Mouse (Mus musculus) gastrocnemius, adult 8-10 months (tissue): ENCODE results near the gene Tubb4a. TPM values are rescaled to one million over a fixed set of nuclear protein-coding genes. Genes with fewer than 3 reads are reported as not detected.
"Not testable (repeated sequence)": the region's sequence is repeated elsewhere in the genome, so short reads cannot be mapped to it uniquely, and the experiment has no call there.

Experiments
- DNase-seq, 2 experiments: peaks; one replicate each; pipeline ENCODE4 v3.0.0; 2022; ENCODE audit warnings: low spot score in 2 of 2
- total RNA-seq, 4 experiments: library from RNA; stranded (reverse); gene quantifications; 2 replicates each; pipeline ENCODE4 v1.2.4; 2022

The Tubb4a gene
- under 1 TPM; 0.53 to 0.88 (median 0.64) TPM for total RNA-seq

DNA sequence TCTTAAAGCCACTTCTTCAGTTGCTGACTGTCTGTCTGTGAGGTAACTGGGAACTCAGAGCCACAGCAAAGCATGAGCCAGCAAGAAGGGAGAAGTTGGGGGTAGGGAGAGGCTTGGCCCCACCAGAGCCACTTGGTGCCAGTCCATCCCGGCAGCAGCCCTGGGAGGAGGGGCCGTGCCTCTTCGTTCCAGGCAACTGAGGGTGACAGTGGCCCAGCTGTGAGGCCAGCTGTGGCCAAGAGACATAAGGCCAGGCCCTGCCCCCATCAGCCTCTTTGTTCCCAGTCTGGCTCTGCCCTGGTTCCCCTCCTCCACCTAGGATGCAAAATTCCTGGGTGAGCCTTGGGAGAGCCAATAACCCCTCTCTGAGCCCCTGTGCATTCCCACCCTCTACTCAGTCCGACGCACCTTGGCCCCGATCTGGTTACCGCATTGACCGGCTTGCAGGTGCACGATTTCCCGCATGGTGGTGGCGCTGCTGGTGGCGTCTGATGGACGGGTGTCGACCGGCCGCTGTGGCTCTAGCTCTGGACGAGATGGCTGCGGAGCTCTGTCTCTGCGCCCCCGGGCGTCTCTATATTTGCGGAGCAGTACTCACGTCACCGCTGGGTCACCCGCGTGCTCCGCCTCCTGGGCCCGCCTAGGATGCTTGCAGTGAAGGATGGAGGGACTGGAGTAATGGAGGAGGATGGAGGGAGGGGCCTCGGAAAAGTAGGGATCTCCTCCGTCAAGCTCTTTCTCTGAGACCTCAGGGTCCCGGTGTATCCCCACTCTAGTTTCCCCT, at the start of gene Tubb4a:
TSS of gene Tubb4a (minus strand) at position 734 of the 784 bp plus-strand sequence.
- no peak for DNase-seq

DNA sequence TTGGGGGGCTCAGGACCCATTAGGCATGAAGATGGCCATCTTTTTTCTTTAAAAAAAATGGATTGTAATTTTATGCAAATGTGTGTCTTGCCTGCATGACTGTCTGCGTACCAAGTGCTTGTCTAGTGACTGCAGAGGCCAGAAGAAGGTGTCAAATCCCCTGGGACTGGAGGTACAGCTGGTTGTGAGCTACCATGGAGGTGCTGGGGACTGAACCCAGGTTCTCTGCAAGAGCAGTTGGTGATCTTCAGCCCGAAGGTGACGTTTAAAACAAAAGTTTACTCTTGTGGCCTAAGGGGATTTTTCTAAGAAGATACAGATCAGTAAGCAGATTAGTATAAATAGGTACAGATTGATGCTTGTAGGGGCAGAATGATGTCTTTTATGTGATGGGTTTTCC, 48.1 kb upstream of the Tubb4a start:
- DNase-seq = no peak

DNA sequence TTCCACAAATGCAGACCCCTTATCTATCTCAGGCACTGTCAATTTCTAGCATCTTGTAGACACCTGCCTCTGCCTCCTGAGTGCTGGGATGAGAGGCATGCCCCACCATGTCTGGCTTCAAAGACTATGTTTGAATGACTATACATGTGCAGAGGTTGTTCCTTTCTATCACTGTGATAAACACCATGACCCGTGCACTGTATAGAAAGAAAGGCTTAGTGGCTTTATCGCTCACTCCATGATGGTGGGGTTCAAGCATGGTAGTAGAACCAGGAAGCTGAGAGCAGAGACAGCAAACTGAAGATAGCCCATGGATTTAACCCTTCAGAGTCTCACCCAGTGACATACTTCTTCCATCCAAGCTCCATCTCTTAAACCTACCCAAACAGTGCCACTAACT, 47.1 kb upstream of the Tubb4a start:
- no peak for DNase-seq

DNA sequence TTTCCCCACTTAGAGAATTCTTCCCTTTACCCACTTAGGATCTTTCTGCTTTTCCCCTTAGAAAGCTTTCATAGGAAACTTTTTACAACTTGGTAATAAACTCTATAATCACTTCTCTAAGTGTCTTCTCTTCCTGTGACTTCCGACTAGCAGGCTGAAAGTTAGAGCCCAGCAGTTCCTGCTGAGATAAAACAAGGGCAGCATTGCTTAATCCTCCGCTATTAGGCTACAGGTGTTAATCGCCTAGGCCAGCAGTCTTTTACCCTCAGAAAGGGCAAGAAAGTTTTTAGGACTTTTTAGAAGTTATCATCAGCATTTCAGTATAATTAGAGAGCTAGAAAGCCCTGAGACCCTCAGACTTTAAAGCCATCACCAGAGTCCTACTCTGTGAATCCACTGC, 46.4 kb upstream of the Tubb4a start:
- DNase-seq = not testable (repeated sequence)

DNA sequence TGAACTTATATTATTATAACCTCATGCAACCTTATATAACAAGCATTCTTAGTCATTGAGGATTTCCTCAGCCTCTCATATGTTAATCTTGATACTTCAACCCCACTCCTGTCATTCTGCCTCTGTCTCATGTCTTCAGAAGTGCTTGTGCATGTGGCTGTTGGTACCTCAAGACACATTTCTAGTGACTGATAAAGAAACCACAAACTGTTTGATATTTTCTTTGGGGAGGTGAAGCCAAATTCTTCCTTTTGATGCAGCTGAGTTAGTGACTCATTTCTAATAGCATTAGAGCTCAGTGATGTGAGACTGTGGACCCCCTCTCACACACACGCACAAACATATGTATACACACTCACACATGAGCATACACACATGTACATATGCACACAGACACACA, 44.2 kb upstream of the Tubb4a start:
- no peak for DNase-seq

DNA sequence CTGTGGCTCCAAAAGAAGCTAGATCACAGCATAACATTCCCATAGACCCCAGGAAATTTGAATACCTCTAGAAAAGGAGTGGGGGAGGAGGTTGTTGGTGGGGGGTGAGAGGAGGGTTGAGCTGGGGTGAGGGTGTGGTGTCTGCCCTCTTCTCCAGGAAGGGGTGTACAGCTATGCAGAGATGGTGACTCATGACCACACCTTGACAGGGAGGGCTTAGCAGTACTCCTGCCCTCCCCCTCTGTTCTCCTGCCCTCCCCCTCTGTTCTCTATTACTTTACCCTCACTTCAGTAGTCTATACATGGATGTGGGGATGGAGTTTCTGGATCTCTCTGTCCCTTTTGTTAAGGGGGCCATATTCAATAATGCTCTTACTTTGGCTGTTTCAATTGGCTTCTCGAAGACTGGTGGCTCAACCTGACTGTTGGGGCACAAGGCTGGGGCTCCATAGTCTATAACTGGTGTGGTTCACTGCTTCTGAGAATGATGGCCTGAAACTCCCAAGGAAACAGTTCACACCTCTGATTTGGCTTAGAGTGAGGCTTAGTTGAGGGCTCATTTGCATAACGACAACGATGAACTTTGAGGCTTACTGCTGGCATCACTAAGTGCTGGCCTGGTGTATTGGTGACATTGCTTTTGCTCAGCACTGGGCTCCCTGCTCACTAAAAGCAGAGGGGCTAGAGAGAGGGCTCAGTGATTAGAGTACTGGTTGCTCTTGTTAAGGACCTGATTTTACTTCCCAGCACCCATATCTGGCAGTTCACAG, 38.5 kb upstream of the Tubb4a start:
- DNase-seq = no peak

DNA sequence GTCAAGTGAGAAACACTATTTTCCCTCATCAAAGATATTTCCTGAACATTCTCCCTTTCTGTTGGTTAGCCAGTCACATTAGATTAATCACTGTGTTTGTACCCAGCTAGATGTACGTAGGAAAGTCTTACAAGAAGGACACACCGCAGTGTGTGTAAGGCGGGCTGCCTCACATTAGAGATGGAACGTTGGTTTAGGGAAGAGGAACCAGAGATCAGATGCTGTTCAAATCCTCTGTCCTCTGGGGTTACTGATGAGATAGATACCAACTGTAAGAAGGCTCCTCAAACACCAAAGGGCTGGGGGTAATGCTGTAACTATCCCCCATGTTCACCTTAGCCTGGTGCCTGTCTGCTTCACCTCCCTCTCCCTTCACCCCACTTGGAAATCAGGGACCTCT, 37.2 kb upstream of the Tubb4a start:
- no peak for DNase-seq

DNA sequence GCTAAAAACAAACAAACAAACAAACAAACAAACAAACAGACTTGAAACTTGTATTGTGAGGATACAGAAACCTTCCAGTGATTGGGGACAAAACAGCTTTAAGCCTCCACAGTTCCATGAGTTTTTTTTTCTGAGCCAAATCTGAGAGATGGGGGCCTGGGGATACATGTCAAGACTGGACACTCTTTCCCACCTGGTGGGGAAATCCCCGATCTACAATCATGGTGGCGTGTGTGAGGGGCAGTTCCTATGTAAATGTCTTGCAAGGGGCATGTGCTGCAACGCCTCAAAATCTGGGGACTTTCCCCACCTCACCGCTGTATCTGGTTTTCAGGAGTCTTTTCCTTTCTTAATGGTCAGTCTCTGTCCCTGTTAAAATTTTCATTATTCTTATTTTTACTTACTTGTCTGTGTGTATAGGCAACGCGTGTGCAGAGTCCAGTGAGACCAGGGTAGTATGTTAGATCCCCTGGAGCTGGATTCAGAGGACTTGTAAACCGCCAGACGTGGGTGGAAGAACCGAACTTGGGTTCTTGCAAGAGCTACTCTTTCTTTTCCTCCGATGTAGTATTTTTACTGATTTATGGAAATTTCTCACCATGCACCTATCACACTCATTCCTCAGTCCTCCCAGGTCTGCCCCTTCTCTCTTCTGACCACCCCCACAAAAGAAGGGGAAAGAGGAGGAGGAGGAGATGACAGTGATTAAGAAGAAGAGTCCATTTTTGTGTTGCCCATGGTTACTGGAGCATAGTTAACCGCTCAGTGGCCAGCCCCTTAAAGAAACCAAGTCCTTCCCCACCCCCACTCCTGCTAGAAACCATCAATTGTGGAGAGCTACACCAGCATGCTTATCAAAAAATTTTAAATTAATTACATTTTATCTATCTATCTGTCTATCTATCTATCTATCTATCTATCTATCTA, 35.9 kb upstream of the Tubb4a start:
- no peak for DNase-seq

DNA sequence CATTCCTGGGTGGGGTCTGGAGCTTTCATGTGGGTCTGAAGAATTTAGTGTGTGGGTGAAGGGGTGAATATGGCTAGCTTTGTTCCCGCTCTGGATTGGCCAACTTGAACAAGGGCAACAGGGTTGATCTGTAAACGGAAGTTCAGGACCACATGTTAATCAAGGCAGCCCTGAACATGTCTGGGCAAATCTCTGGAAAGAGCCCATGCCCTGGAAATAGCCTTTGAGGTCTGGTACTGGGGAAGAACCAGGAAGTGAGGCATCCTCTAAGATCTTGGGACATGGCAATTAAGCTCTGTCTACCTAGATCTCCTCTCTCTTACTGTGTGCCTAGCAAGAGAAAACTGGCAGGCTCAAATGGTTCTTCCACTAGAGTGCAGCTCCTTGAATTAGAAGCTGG, 34.3 kb upstream of the Tubb4a start:
- DNase-seq = no peak

DNA sequence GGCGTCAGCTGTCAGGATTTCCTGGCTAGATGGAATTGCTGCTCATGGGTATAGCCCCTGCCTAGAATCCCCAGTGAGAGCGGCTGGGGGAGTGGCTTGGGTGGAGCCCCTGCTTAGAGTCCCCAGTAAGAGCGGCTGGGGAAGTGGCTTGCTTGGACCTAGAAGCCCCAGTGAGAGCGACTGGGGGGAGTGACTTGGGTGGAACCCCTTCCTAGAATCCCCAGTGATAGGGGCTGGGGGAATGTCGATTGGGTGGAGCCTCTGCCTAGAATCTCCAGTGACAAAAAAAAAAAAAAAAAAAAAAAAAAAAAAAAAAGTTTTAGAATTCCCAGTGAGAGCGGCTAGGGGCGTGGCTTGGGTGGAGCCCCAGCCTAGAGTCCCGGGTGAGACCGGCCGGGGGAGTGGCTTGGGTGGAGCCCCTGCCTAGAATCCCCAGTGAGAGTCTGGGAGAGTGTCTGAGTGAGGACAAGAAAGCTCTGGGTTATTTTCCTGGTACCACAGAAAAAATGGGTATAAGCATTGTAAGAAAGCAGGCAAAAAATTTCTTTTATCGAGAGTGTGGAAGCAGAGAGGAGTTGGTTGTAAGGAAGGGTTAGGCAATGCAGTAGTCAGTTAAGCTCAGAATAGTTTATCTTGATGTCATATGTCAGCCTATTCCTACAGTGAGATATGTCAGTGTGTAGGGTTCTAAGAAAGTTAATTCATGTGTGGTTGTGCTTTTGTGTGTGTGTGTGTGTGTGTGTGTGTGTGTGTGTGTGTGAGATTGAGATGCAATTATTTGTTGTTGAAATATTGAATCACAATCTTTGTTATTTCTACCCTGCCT, 31.2 kb upstream of the Tubb4a start:
- no peak for DNase-seq

DNA sequence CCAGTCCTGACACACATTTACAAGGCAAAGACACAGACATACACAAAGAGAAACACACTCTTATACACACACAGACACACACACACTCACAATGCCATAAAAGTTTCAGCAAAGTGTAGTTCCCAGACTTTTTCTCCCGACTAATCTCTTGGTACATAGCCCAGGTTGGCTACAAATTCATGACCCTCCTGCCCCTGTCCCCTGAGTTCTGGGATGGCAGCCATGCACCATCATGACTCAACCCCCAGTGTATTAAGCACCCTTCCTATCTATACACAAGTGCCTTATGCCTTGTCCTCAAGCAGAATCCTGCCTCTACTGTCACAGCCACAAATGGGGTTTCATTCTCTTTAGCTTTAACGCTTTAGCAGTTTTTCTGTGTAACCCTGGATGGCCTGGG, 29.2 kb upstream of the Tubb4a start:
- DNase-seq = no peak

DNA sequence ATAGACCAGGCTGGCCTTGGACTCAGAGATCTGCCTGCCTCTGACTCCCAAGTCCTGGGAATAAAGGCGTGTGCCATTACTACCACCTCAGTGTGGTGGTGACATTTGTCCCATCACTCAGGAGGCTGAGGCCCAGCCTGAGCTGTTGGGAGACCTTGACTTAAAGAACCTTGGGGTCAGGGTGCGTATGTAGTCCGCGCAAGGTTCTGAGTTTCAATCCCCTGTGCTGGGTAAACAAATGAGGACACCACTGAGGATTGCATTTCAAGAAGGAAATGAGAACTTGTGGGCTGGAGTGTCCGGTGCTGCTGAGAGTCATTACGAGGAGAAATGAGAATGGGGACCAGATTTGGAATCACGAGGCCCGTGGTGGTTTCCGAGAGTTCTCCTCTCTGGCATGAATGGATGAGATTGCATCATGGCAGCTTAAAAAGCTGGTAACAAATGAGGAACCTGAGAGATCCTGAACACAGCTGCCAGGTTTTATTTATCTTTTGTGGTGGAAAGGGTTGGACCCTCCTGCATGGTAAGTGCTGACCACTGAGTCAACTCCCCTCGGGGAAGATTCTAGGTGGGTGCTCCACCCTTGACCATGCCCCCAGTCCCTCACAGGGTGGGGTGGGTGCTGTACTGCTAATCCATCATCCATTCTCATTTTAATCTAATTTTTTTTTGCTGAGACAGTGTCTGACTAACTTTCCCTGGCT, 25.3 kb upstream of the Tubb4a start:
- no peak for DNase-seq

DNA sequence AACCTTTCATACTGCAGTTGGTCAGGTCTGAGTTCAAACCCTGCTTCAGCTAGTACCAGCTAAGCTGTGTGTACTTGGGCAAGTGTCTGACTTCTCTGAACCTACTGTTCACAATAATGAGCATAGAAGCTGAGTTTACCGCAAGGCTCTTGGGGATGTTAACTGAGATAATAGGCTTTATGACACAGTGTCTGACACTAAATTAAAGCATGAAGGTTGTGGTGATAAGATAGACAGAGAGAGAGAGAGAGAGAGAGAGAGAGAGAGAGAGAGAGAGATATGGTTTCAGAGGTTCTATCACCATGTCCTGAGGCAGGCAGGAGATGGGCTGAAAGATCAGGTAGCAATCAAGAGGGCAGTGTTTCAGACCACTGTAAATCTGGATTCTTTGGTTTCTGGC, 22.4 kb upstream of the Tubb4a start:
- DNase-seq = no peak

DNA sequence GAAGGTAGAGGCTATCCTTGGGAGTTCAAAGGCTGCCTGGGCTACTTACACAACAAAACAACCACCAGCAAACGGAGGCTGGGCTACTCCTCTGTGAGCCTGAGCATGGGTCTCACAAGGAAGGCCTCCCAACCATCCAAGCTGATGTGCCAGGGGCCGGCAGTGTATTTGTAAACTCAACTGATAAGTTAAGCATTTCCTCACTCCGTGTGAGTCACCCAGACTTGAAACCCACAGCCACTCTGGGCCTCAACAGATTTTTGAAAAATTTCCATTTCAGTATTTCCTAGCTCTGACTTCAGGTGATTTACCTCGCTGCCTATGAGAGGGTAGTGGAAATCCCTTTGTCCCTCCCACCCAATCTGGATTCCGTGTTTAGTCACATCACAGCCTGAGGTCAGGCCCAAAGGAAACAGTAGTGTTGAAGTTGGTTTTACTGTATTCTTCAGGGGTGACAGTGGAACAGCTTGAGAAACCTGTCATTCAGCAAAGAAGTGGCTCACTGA, 21.1 kb upstream of the Tubb4a start:
- DNase-seq = no peak

DNA sequence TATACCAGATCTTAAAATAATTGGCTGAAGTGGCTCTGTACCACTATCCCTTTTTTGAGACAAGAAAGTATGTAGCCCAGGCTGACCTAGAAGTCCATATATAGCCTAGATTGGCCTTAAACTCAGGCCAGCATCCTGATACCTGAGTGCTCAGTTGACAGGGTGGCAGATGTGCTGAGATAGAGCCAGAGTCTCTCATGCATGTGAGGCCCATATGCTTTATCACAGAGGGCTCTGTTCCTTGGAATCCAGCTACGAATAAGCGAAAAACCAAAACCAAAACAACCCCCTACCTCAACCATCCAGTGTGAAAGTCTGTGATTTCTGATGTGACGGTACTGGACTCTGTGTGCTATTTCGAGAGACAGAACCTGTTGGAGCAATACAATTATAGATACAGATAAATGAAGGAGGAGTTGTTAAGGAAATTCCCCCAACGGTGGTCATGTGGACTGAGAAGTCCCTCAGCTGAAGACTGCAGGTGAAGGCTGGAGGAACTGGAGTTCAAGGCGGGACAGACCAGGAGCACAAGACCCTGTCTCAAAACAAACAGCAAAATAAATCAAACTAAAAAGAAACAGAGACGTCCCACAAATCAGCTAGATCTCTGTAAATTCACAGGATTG, 20.6 kb upstream of the Tubb4a start:
- no peak for DNase-seq

DNA sequence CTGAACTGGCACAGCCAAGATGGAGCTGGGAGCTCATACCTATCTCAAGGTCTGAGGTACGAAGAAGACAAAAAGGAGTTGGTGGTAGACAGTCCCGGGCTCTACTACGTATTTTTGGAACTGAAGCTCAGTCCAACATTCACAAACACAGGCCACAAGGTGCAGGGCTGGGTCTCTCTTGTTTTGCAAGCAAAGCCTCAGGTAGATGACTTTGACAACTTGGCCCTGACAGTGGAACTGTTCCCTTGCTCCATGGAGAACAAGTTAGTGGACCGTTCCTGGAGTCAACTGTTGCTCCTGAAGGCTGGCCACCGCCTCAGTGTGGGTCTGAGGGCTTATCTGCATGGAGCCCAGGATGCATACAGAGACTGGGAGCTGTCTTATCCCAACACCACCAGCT, 19.5 kb upstream of the Tubb4a start:
- no peak for DNase-seq

DNA sequence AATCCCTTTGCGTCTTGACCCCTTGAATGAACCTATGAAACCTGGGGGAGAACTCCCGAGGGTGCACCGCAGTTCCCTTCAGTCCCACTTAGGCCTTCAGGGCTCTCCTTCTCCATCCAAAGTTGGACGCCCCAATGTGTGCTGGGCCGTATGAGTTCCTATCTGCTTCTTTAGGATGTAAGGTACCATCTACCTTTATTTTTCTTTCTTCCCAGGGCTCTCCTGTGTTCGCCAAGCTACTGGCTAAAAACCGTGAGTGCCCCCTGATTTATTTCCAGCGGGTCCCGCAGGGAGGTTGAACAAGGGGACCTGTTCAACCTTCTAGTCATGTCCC, 18.4 kb upstream of the Tubb4a start:
- DNase-seq = no peak

DNA sequence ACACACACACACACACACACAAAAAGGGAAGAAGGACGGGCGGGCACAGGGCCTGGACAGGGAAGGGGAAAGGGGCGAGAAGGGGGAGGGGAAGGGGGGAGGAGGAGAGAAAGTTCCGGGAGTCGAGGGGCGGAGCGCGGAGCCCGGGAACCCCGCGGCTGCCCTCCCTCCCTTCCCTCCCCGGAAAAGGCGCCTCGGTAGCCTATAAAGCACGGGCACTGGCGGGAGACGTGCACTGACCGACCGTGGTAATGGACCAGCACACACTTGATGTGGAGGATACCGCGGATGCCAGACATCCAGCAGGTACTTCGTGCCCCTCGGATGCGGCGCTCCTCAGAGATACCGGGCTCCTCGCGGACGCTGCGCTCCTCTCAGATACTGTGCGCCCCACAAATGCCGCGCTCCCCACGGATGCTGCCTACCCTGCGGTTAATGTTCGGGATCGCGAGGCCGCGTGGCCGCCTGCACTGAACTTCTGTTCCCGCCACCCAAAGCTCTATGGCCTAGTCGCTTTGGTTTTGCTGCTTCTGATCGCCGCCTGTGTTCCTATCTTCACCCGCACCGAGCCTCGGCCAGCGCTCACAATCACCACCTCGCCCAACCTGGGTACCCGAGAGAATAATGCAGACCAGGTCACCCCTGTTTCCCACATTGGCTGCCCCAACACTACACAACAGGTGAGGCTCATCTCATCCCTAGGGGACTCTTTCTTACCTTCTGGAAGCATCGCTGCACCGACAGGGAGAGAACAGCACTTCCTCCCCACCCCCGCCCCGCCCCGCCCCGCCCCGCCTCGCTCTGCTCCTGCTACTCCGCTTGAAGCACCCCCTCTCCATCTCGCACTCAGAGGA, 17.8 kb upstream of the Tubb4a start, which contains the start of gene Tnfsf9:
TSS of gene Tnfsf9 (plus strand) at position 145 of the 854 bp plus-strand sequence.
- no peak for DNase-seq

DNA sequence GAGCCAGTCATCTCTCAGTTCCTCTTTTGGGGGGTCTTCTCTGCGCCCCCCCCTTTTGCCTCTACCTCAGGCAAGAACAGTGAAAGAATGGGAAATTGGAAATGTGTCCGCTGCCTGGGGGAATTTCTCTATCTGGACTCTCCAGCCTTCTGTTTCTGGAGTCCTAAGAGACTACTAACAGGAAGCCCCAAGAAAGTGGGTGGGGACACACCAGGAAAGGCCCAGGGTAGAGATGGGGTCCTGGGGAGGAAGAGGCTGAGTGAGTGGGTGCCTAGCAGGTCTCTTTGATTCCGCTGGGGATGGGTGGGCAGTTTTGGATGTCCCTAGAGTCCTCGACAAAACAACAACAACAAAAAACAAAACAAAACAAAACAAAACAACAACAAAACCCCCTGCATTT, 16.9 kb upstream of the Tubb4a start:
- DNase-seq = no peak
